In the genomic region with DNA sequence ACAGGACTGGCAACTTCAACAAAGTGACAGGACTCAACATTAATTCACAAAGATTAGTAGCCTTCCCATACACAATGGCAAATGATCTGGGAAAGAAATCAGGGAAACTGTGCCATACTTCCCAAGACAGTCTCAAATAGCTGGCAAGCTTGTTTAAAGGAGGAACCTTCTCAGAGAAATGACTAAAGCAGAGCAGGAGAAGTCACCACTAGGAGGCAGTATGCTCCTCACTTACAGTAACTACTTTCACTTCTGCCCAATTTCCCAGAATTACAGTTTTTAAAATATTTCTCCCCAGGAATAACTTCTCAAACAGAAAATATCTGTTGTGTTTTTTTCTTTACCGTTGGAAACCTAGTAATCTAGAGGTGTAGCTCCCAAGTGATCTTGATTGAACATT, we compare ENCODE assay signal across 9 mouse cellular contexts. TPM values are rescaled to one million over a fixed set of nuclear protein-coding genes. Genes with fewer than 3 reads are reported as not detected.
DNase-seq lines count a peak whose midpoint lies in the region; ATAC-seq lines count a peak whose summit lies in the region.
"Had no signal": no experiment of that assay in that cellular context is flagged by ENCODE, and none has a peak within 500 bp of the region (broad histone marks: within the 10 kb centered on the region; RNA-seq: fewer than 3 reads in every experiment).

No protein-coding gene starts in this region.

- no peaks in the 10 kb centered on the region for H3K4me1 ChIP-seq in neural tube, embryonic 15.5 days

- 54% methylated on average over 1 of the region's 1 CpGs for WGBS in neural tube, embryonic 15.5 days

- H3K4me3 ChIP-seq in neural tube, embryonic 15.5 days (replicated peaks): no peak overlapping the region

- peak; percentile 69 for ATAC-seq in inflammation-experienced regulatory T-cells, adult 6 months
- no peak for ATAC-seq in neural tube, embryonic 15.5 days (ENCODE audit: low FRiP score)

- no peak overlapping the region for H3K27ac ChIP-seq in neural tube, embryonic 15.5 days (replicated peaks)

- no peaks in the 10 kb centered on the region for H3K36me3 ChIP-seq in neural tube, embryonic 15.5 days

- no peaks in the 10 kb centered on the region for H3K27me3 ChIP-seq in neural tube, embryonic 15.5 days (replicated peaks)

- H3K9me3 ChIP-seq in neural tube, embryonic 15.5 days (replicated peaks): no peaks in the 10 kb centered on the region

- peak; percentile 55 for DNase-seq in gastrocnemius, adult 18-20 months (ENCODE audit: low spot score)
- no peak for DNase-seq in gastrocnemius, adult 8-10 months (ENCODE audit: low spot score in 2 of 2)
- peak; percentile 3 for DNase-seq in right cerebral cortex, adult 2 months (ENCODE audit: low spot score in 2 of 2)
- no peak for DNase-seq in right cerebral cortex, postnatal 25 days
- DNase-seq in brain, adult 2 months (ENCODE audit: low read depth, low spot score): peak; percentile 66
- DNase-seq in right cerebral cortex, postnatal 14 days: peak; percentile 8

- H3K9ac ChIP-seq in neural tube, embryonic 15.5 days (replicated peaks): no peak overlapping the region

- H3K4me2 ChIP-seq in neural tube, embryonic 15.5 days: no peak overlapping the region

RNA-seq across cellular contexts. Expression of a gene that starts 4.2 kb away (rescaled TPM):
- under 1 TPM in 1 of 2 experiments, not detected in 1; 0.11 TPM for total RNA-seq in gastrocnemius, adult 18-20 months (2021)
- under 1 TPM in 3 of 4 experiments, not detected in 1; 0.10 to 0.19 (median 0.11) TPM for total RNA-seq in gastrocnemius, adult 8-10 months (2022)
- polyA plus RNA-seq in inflammation-experienced regulatory T-cells, adult 6 months (2017; shearing (Covaris generic)): 10 to 100 TPM; 13.3 to 30.7 (median 22.9) TPM
- 0.40 and 2.5 TPM in 2 replicates for polyA plus RNA-seq in neural tube, embryonic 15.5 days (2015; fragmentation: Nextera tagmentation; extraction: Ambion mirVana)
- total RNA-seq: layer of hippocampus, adult 18-20 months had no signal

Comparison
In these comparisons a context has a peak if more than half of its experiments do, and no peak if none do; other contexts are left out.
1. DNase-seq: peak in gastrocnemius, adult 18-20 months (single experiment), right cerebral cortex, adult 2 months (2 of 2), brain, adult 2 months (single experiment) and right cerebral cortex, postnatal 14 days (single experiment); none in gastrocnemius, adult 8-10 months (0 of 2) and right cerebral cortex, postnatal 25 days (single experiment).